Mouse (Mus musculus) lung, postnatal 10 days (tissue): ENCODE measurements around the gene Zfp462.

Experiments used
- DNase-seq: peaks from one replicate; pipeline ENCODE4 v3.0.0; 2021

Gene Zfp462

GRCm38 (mm10) chr4:54998146-54998841 is 53.4 kb downstream of the Zfp462 start:
- no peak for DNase-seq

GRCm38 (mm10) chr4:54999556-54999955 is 54.7 kb downstream of the Zfp462 start:
- no peak for DNase-seq

GRCm38 (mm10) chr4:55001386-55001785 is 56.5 kb downstream of the Zfp462 start:
- peak; percentile 43 for DNase-seq

GRCm38 (mm10) chr4:55003128-55003527 is 58.3 kb downstream of the Zfp462 start:
- DNase-seq: no peak

- peak; percentile 63 for DNase-seq
Observed at GRCm38 (mm10) chr4:55005066-55005465, 60.2 kb downstream of the Zfp462 start.

- peak; percentile 62 for DNase-seq
Observed at GRCm38 (mm10) chr4:55005521-55005969, 60.7 kb downstream of the Zfp462 start.

GRCm38 (mm10) chr4:55006024-55006423 is 61.2 kb downstream of the Zfp462 start:
- no peak for DNase-seq

- DNase-seq: no peak
Observed at GRCm38 (mm10) chr4:55008616-55009015, 63.8 kb downstream of the Zfp462 start.

GRCm38 (mm10) chr4:55011391-55011790 is 66.5 kb downstream of the Zfp462 start:
- DNase-seq: no peak

GRCm38 (mm10) chr4:55013563-55014248 is 68.9 kb downstream of the Zfp462 start:
- DNase-seq: peak; percentile 64

GRCm38 (mm10) chr4:55014731-55015463 is 70.0 kb downstream of the Zfp462 start:
- DNase-seq: no peak

- no peak for DNase-seq
Observed at GRCm38 (mm10) chr4:55015517-55015916, 70.7 kb downstream of the Zfp462 start.

GRCm38 (mm10) chr4:55026109-55026646 is 81.3 kb downstream of the Zfp462 start:
- peak; percentile 47 for DNase-seq

GRCm38 (mm10) chr4:55030401-55030800 is 85.6 kb downstream of the Zfp462 start:
- peak; percentile 15 for DNase-seq

- no peak for DNase-seq
Observed at GRCm38 (mm10) chr4:55032317-55032930, 87.6 kb downstream of the Zfp462 start.

- peak; percentile 14 for DNase-seq
Observed at GRCm38 (mm10) chr4:55033452-55033851, 88.6 kb downstream of the Zfp462 start.

GRCm38 (mm10) chr4:55038139-55038538 is 93.3 kb downstream of the Zfp462 start:
- no peak for DNase-seq

- no peak for DNase-seq
Observed at GRCm38 (mm10) chr4:55040258-55040964, 95.6 kb downstream of the Zfp462 start.

GRCm38 (mm10) chr4:55041106-55041730 is 96.4 kb downstream of the Zfp462 start:
- peak; percentile 28 for DNase-seq

GRCm38 (mm10) chr4:55042573-55042972 is 97.7 kb downstream of the Zfp462 start:
- DNase-seq: peak; percentile 40

GRCm38 (mm10) chr4:55047266-55047665 is 102.4 kb downstream of the Zfp462 start:
- peak; percentile 45 for DNase-seq
